Mouse (Mus musculus): ENCODE measurements around the gene Hdgf.

GRCm38 (mm10) chr3:87940611-87941010, 34.5 kb downstream of the Hdgf start:
- no peak for TF ChIP-seq CTCF (IDR thresholded peaks at IDR 0.05; ENCODE audit: low read depth, low read length)
- TF ChIP-seq TAL1 (conservative IDR thresholded peaks at IDR 0.05; ENCODE audit: low read depth, low read length): no peak
- TF ChIP-seq POLR2AphosphoS5 (IDR thresholded peaks at IDR 0.05; ENCODE audit: insufficient replicate concordance, low read depth, low read length): no peak
- TF ChIP-seq GATA1 (IDR thresholded peaks at IDR 0.05; ENCODE audit: borderline replicate concordance, low read length): no peak
- TF ChIP-seq GATA2 (IDR thresholded peaks at IDR 0.05; ENCODE audit: borderline replicate concordance, low read depth, low read length): no peak

All from G1E (cell line).